Mouse (Mus musculus): Measurements from ENCODE around the gene Tedc1.
"Not testable (repeated sequence)": the region's sequence is repeated elsewhere in the genome, so short reads cannot be mapped to it uniquely, and the experiment has no call there.

Tedc1 gene

DNA sequence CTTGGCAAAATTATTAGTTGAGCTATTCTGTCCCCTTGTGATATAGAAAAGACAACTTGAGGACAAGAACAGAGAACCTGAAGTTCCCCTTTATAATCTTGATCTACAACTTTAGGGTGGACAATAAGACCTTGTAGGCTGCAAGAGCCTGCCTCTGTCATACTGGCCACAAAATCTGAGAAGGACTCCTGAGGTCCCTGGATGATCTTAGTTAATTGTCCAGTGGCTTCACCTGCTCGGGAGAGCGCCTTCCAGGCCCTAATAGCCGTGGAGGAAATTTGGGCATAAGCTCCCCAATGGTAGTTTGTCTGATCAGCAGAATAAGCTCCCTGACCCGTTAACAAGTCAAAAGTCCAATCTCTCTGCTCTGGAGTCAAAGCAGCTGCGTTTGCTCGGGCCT is 42.9 kb downstream of the Tedc1 start:
- not testable (repeated sequence) for DNase-seq (ENCODE audit: low spot score in 2 of 2)

GRCm38 (mm10) chr12:113201301-113201700 is 45.1 kb downstream of the Tedc1 start:
- no peak for DNase-seq (ENCODE audit: low spot score in 2 of 2)

GRCm38 (mm10) chr12:113202008-113202407 is 45.8 kb downstream of the Tedc1 start:
- DNase-seq (ENCODE audit: low spot score in 2 of 2): no peak

DNA sequence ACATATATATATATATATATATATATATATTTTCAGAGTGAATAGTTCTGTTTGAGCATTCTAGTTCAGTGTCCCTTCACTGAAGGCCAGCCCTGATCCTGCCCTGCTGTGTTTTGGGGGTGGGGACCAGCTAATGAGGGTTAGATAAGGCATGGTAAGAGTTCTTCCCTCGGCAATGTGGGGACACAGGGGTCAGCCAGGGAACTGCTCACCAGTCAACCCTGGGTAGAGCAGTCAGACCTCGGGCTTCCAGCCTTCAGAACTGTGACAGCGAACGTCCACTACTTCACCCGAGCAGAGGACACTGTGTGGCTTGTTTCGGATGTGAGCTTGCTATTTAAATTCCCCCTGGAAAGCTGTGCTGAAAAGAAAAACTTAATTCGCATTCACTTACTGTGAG is 47.3 kb downstream of the Tedc1 start:
- no peak for DNase-seq (ENCODE audit: low spot score in 2 of 2)

GRCm38 (mm10) chr12:113205251-113205942 is 49.2 kb downstream of the Tedc1 start:
- DNase-seq (ENCODE audit: low spot score in 2 of 2): no peak

GRCm38 (mm10) chr12:113207737-113208136 is 51.5 kb downstream of the Tedc1 start:
- DNase-seq (ENCODE audit: low spot score in 2 of 2): no peak

GRCm38 (mm10) chr12:113210586-113211378 is 54.6 kb downstream of the Tedc1 start:
- DNase-seq (ENCODE audit: low spot score in 2 of 2): peak in 1 of 2 experiments; percentile 52

DNA sequence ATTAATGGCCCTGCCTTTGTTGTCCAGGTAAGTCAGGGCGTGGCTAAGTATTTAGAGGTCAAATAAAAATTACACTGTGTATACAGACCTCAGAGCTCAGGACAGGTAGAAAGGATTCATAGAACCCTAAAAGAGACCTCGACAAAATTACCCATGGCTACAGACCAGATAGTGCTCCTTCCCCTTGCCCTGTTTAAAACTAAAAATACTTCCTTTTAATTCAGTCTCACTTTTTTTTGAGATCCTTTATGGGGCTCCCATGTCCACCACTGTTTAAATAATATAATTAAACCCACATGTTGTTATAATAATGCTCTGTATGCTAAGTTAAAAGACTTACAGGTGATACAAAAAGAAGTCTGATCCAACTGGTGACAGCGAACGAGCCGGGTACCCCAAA is 55.6 kb downstream of the Tedc1 start:
- no peak for DNase-seq (ENCODE audit: low spot score in 2 of 2)

- no peak for DNase-seq (ENCODE audit: low spot score in 2 of 2)
These were observed 56.2 kb downstream of the Tedc1 start for GRCm38 (mm10) chr12:113212326-113212924.

DNA sequence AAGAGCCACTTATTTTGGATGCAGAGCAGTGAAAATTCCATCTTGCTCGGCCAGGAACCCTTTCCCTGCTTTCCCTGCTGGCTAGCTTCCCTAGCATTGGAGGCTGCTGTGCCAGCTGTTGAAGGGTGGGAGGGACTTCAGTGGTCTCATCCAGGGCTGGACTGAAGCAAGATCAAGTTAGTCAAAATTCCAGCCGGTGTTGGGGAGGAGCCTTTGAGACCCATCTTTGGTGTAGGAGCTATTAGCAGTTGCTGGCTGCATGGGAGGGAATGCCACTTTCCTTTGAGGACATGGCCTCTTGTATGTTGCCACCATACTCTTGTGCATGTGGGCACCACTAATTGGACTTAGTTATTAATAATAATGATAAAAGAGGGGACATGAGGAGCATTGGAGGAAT is 57.0 kb downstream of the Tedc1 start:
- DNase-seq (ENCODE audit: low spot score in 2 of 2): no peak

DNA sequence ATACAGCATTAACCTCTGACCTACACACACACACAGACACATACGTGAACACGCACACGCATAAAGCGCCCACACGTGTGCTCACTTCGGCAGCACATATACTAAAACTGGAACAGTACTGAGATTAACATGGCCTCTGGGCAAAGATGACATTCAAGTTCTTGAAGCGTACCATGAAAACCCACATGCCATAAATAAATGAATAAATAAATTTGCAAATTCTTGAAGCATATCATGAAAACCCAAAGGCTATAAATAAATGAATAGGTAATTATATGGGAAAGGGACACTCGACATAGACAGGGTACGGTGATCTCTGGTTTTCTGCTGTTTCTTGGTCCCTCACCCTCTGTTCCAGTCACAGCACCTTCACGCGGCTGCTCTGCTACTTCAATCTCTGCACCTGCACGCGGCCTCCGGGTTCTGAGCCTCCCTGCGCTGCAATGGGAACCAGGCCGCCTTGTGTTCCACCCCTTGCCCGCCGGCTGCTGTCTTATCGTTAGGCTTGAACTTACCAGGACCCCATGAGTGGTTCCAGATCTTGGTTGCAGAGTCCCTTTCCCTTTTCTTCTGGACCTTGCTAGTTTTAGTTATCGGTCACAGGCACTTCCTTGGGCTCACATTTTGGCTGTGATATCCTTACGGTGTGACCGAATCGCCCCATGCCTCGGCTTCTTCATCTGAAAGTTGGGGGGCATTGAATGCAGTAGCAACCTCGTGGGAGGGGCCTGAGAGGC is 58.0 kb downstream of the Tedc1 start:
- DNase-seq (ENCODE audit: low spot score in 2 of 2): no peak

DNA sequence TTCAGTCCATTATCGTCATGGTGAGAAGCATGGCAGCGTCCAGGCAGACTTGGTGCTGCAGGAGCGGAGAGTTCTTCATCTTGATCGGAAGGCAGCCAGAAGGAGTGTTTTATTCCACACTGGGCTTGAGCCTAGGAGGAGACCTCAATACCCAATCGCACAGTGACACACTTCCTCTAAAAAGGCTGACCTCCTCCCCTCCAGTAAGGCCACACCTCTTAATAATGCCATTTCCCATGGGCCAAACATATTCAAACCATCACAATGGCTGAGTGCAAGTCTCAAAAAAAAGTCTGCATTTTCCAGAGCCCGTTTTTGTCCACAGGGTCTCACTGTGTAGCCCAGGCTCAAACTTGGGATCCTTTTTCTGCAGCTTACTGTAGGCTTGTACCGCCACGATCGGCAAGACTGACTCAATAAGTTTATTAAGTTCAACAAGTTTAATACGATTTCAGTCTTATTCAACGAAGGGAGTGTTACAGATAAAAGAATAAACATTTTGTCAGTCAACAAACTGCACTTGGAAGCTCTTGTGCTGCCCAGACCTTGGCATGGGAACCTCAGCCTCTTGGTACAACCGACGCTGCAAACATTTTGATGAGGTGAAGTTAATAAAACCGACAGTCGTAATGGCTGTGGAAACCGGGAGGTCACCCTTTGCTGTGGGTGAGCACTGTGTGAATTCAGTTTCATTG is 58.9 kb downstream of the Tedc1 start:
- DNase-seq (ENCODE audit: low spot score in 2 of 2): no peak
